Mouse (Mus musculus) limb, embryonic 14.5 days (tissue): ENCODE measurements around the gene Olfr231. TPM values are rescaled to one million over a fixed set of nuclear protein-coding genes. Genes with fewer than 3 reads are reported as not detected.

Source experiments
- ATAC-seq: fragments of 200-750 bp; cut with Nextera tagmentation; 2 replicates; pipeline ENCODE4 v1.8.0; 2017; ENCODE audit warnings: low read depth, moderate number of reproducible peaks, moderate TSS enrichment; ENCODE audit not compliant: low FRiP score
- DNase-seq: peaks from one replicate; pipeline ENCODE4 v3.0.0-alpha.2; 2015; ENCODE audit warnings: low spot score
- H3K27ac ChIP-seq: fragments of 300-500 bp; sonication (generic); replicated peaks from 2 replicates; pipeline ENCODE4 v1.5.1; 2014; ENCODE audit warnings: low read depth, mild to moderate bottlenecking, low read length, moderate library complexity, mixed read lengths
- H3K27me3 ChIP-seq: fragments of 300-500 bp; sonication (generic); 2 replicates; pipeline ENCODE4 v1.6.1; 2014; ENCODE audit warnings: low read length, mixed read lengths; ENCODE audit not compliant: control insufficient read depth, insufficient read depth
- H3K36me3 ChIP-seq: fragments of 300-500 bp; sonication (generic); 2 replicates; pipeline ENCODE4 v1.6.1; 2014; ENCODE audit warnings: mild to moderate bottlenecking, low read length, moderate library complexity, mixed read lengths; ENCODE audit not compliant: control insufficient read depth, insufficient read depth
- H3K4me1 ChIP-seq: fragments of 300-500 bp; sonication (generic); 2 replicates; pipeline ENCODE4 v1.6.1; 2014; ENCODE audit warnings: antibody characterized with exemption, low read length, mixed read lengths; ENCODE audit not compliant: control insufficient read depth, insufficient read depth
- H3K4me2 ChIP-seq: fragments of 300-500 bp; sonication (generic); replicated peaks from 2 replicates; pipeline ENCODE4 v1.6.1; 2014; ENCODE audit warnings: low read depth, mild to moderate bottlenecking, low read length, moderate library complexity; ENCODE audit not compliant: severe bottlenecking
- H3K4me3 ChIP-seq: fragments of 300-500 bp; sonication (generic); replicated peaks from 2 replicates; pipeline ENCODE4 v1.5.1; 2014; ENCODE audit warnings: low read length
- H3K9ac ChIP-seq: fragments of 300-500 bp; sonication (generic); 2 replicates; pipeline ENCODE4 v1.6.1; 2014; ENCODE audit warnings: mild to moderate bottlenecking, low read depth, low read length, moderate library complexity; ENCODE audit not compliant: severe bottlenecking
- H3K9me3 ChIP-seq: fragments of 300-500 bp; sonication (generic); 2 replicates; pipeline ENCODE4 v1.6.1; 2016; ENCODE audit warnings: low read length; ENCODE audit not compliant: control insufficient read depth
- POLR2A ChIP-seq: fragments of 200-500 bp; IDR thresholded peaks from 2 replicates; pipeline ENCODE4 v1.8.0; 2012; ENCODE audit warnings: inconsistent platforms, mild to moderate bottlenecking, moderate library complexity, borderline replicate concordance; ENCODE audit not compliant: insufficient read depth, insufficient read length; ENCODE audit errors: extremely low read depth
- WGBS: fragments of 180-500 bp; shearing (Covaris S2); extraction: QIAGEN DNeasy Blood & Tissue Kit; methylation state at CpG from one replicate; pipeline ENCODE4 v1.1.7; 2014; 5-methylcytosine and 5-hydroxymethylcytosine counted together
- polyA plus RNA-seq, 2 experiments: library from polyadenylated mRNA; depleted of rRNA in 1 of 2; stranded (reverse) in 1 of 2; unstranded in 1 of 2; fragments of >200 nt; fragmentation: Nextera tagmentation in 1 of 2; extraction: Ambion mirVana in 1 of 2; gene quantifications; 2 replicates each; pipeline versions ENCODE4 v1.2.1 to v1.2.3; 2012 to 2014

Olfr231 gene
- polyA plus RNA-seq, 2 experiments: not detected

DNA sequence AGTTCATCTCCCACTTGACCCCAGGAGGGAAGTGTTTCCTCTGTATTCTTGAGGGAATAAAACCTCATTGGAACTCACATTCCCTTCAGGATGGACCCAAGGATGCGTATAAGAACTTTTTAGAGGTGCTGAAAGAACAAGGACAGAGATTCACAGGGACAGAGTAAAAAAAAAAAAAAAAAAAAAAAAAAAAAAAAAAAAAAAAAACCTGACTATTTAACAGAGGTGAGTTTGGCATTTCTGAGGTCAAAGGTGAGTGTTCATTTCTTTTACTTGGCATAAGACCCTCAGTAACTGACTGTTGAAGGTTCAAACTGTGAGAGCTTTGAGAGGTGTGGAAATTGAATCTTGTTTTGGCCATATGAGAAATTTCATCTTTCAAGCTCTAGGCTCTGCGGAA lies 28.3 kb upstream of the Olfr231 start:
- 83% methylated on average over 2 of the region's 2 CpGs for WGBS
- H3K36me3 ChIP-seq: no peaks in the 10 kb centered on the region
- no peak overlapping the region for H3K27ac ChIP-seq
- no peaks in the 10 kb centered on the region for H3K4me1 ChIP-seq
- H3K9ac ChIP-seq: no peak overlapping the region
- TF ChIP-seq POLR2A: no peak
- no peaks in the 10 kb centered on the region for H3K9me3 ChIP-seq
- no peak for ATAC-seq
- H3K27me3 ChIP-seq: no peaks in the 10 kb centered on the region
- no peak for DNase-seq
- no peak overlapping the region for H3K4me3 ChIP-seq
- H3K4me2 ChIP-seq: no peak overlapping the region

DNA sequence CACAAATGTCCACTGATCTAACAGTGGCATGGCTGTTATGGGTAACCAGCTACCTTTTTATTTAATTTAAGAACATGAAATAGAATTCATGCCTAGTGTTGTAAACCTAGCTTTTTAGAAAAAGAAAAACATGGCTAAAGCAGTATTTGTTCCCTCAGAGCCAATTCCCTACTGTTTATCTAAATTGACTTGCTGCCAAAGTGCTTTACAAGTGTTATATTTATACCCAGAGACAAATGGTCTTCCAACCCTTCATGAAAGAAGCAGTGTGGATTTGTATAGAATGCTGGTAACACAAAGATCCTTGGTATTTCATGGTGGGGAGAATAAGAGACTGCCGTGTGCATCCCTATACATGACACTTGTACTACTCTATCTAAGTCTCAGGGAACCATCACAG lies 25.7 kb upstream of the Olfr231 start:
- no peak for TF ChIP-seq POLR2A
- no peaks in the 10 kb centered on the region for H3K36me3 ChIP-seq
- no peak overlapping the region for H3K4me3 ChIP-seq
- ATAC-seq (no peak), DNase-seq (no peak)
- H3K9ac ChIP-seq: no peak overlapping the region
- no peaks in the 10 kb centered on the region for H3K4me1 ChIP-seq
- no peak overlapping the region for H3K27ac ChIP-seq
- H3K4me2 ChIP-seq: no peak overlapping the region
- 86% methylated on average over 1 of the region's 1 CpGs for WGBS
- no peaks in the 10 kb centered on the region for H3K27me3 ChIP-seq
- H3K9me3 ChIP-seq: no peaks in the 10 kb centered on the region

DNA sequence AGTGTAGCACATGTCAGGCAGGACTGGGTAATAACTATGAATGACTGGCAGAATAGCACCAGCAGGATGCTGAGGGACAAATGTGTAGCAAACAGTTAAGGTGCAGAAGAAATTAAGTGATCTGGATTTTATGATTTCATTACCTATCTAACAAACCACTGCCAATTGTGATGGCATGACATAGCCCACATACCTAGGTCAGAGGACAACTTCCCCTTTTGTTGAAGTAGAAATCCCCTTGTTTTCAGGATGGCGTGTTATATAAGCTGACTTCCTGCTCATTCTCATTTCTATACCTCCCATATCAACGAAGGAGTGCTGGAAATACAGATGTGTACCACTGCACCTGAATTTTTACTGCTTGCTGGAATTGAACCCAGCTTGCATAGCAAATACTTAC lies 20.4 kb upstream of the Olfr231 start:
- no peak for TF ChIP-seq POLR2A
- H3K9ac ChIP-seq: no peak overlapping the region
- no peak overlapping the region for H3K4me3 ChIP-seq
- H3K27ac ChIP-seq: no peak overlapping the region
- H3K9me3 ChIP-seq: no peaks in the 10 kb centered on the region
- DNase-seq (no peak), ATAC-seq (no peak)
- no peak overlapping the region for H3K4me2 ChIP-seq
- no peaks in the 10 kb centered on the region for H3K4me1 ChIP-seq
- 68% methylated on average over 2 of the region's 2 CpGs for WGBS
- no peaks in the 10 kb centered on the region for H3K27me3 ChIP-seq
- H3K36me3 ChIP-seq: no peaks in the 10 kb centered on the region

DNA sequence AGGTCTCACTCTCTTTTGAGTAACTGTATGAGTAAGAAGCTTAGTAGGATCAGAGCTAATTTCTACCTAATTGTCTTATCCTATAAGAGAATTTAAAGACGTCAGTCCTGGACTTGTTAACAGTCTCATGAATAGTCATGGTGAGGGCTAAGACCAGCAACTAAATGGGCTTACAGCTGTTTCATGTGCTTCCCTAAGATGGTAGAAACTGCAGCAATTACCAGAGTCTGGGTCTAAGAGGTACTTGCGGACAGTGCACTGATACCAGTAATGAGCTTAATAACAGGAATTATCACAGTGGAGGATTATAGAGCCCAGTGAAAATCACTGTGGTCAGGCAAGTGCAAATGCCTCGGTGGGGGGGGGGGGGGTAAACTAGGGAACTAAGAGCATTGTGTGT lies 11.0 kb upstream of the Olfr231 start:
- H3K9me3 ChIP-seq: no peaks in the 10 kb centered on the region
- H3K27me3 ChIP-seq: no peaks in the 10 kb centered on the region
- H3K4me2 ChIP-seq: no peak overlapping the region
- H3K36me3 ChIP-seq: no peaks in the 10 kb centered on the region
- H3K4me3 ChIP-seq: no peak overlapping the region
- H3K4me1 ChIP-seq: no peaks in the 10 kb centered on the region
- DNase-seq (no peak), ATAC-seq (no peak)
- 69% methylated on average over 3 of the region's 3 CpGs for WGBS
- no peak for TF ChIP-seq POLR2A
- no peak overlapping the region for H3K9ac ChIP-seq
- no peak overlapping the region for H3K27ac ChIP-seq

DNA sequence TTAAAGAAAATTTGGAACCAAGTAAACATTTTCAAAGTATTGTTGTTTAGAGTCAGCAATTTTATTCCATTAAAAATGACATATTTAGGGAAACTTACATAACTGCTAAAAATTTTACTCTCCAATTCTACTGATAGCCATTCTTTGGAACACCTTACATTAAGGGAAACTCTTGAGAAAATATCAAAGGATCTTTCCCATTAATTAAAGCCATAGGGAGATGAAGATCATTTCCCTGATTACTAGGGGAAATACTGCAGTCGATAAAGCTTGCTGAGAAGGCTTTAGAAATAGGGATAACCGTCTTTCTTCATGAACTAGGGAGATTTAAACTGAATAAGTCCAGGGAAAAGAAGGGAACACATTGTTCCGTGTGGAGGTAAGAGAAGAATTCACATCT lies 10.3 kb upstream of the Olfr231 start, which contains the start of gene Olfr424:
Olfr424 (plus strand) TSS at position 301 of the 400 bp plus-strand sequence.
- Histone ChIP-seq H3K4me2 (no peak within 1 kb of the TSS), H3K4me1 (no peaks in the 10 kb centered on the region), H3K36me3 (no peaks in the 10 kb centered on the region), H3K4me3 (no peak within 1 kb of the TSS), H3K9ac (no peak within 1 kb of the TSS), H3K27me3 (no peaks in the 10 kb centered on the region), H3K27ac (no peak within 1 kb of the TSS), H3K9me3 (no peaks in the 10 kb centered on the region)
- TF ChIP-seq POLR2A: no peak
- ATAC-seq (no peak), DNase-seq (no peak)
- WGBS: 75% methylated on average over 3 of the region's 3 CpGs

DNA sequence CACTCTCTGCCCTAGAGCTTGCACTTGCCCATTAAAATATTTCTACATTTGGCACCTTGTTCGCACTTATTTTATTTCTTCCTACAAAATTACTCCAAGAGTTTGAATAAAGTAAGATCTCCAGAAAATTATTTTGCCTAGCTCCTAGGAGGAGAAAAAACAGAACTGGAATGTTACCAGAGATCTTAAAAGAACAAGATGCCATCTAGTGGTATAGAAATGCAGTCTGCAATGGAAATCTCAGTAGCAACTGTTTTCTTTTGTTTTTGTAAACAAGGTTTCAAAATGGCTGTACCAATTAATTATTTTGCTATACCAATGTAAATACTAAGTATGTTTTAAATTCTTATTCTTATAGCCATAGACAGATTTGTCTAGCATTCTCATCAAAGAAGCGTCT lies 17.2 kb downstream of the Olfr231 start:
- 64% methylated on average over 2 of the region's 2 CpGs for WGBS
- TF ChIP-seq POLR2A: no peak
- no peaks in the 10 kb centered on the region for H3K4me1 ChIP-seq

More for the DNA sequence above, 17.2 kb downstream of the Olfr231 start:
- H3K27me3 ChIP-seq: no peaks in the 10 kb centered on the region
- no peak overlapping the region for H3K9ac ChIP-seq
- no peaks in the 10 kb centered on the region for H3K9me3 ChIP-seq
- H3K4me3 ChIP-seq: no peak overlapping the region
- H3K36me3 ChIP-seq: no peaks in the 10 kb centered on the region
- peak; percentile 9 for DNase-seq
- no peak overlapping the region for H3K27ac ChIP-seq
- no peak for ATAC-seq
- H3K4me2 ChIP-seq: no peak overlapping the region
